Comparison of ENCODE assay signal across 8 mouse cellular contexts in genomic region chr4:109420138-109420795, GRCm38 (mm10). TPM values are rescaled to one million over a fixed set of nuclear protein-coding genes. Genes with fewer than 3 reads are reported as not detected.
DNase-seq lines count a peak whose midpoint lies in the region; ATAC-seq lines count a peak whose summit lies in the region.

No protein-coding gene starts in this region.

- H3K27ac ChIP-seq in hindbrain, embryonic 11.5 days (ENCODE audit: low read depth, low read length) = no peak overlapping the region
- no peak overlapping the region for H3K27ac ChIP-seq in hindbrain, embryonic 14.5 days
- H3K27ac ChIP-seq in forebrain, embryonic 13.5 days = no peak overlapping the region

- ATAC-seq in hindbrain, embryonic 11.5 days (ENCODE audit: low FRiP score) = no peak
- ATAC-seq in hindbrain, embryonic 14.5 days (ENCODE audit: low FRiP score) = no peak
- ATAC-seq in forebrain, embryonic 13.5 days = no peak

- H3K4me3 ChIP-seq in hindbrain, embryonic 11.5 days (ENCODE audit: low read depth, low read length) = no peak overlapping the region
- no peak overlapping the region for H3K4me3 ChIP-seq in hindbrain, embryonic 14.5 days (replicated peaks; ENCODE audit: low read length)
- no peak overlapping the region for H3K4me3 ChIP-seq in forebrain, embryonic 13.5 days

- no peaks in the 10 kb centered on the region for H3K9me3 ChIP-seq in hindbrain, embryonic 11.5 days (ENCODE audit: control insufficient read depth, low read length)
- no peaks in the 10 kb centered on the region for H3K9me3 ChIP-seq in hindbrain, embryonic 14.5 days (ENCODE audit: control insufficient read depth, low read length)
- H3K9me3 ChIP-seq in forebrain, embryonic 13.5 days (replicated peaks) = no peaks in the 10 kb centered on the region

- H3K4me1 ChIP-seq in hindbrain, embryonic 11.5 days (replicated peaks; ENCODE audit: control insufficient read depth, insufficient read depth, low read length) = no peaks in the 10 kb centered on the region
- no peaks in the 10 kb centered on the region for H3K4me1 ChIP-seq in hindbrain, embryonic 14.5 days (replicated peaks; ENCODE audit: control insufficient read depth, insufficient read depth, low read length)
- H3K4me1 ChIP-seq in forebrain, embryonic 13.5 days = no peaks in the 10 kb centered on the region; the same call in 1 of the 2 replicates

- H3K9ac ChIP-seq in hindbrain, embryonic 11.5 days (ENCODE audit: low read depth, low read length) = no peak overlapping the region
- no peak overlapping the region for H3K9ac ChIP-seq in hindbrain, embryonic 14.5 days
- H3K9ac ChIP-seq in forebrain, embryonic 13.5 days = no peak overlapping the region

- 77% methylated on average over 8 of the region's 8 CpGs for WGBS in hindbrain, embryonic 11.5 days
- WGBS in hindbrain, embryonic 14.5 days = 83% methylated on average over 8 of the region's 8 CpGs
- 76% methylated on average over 8 of the region's 8 CpGs for WGBS in forebrain, embryonic 13.5 days

- H3K27me3 ChIP-seq in hindbrain, embryonic 11.5 days (ENCODE audit: control insufficient read depth, insufficient read depth, low read length) = no peaks in the 10 kb centered on the region
- H3K27me3 ChIP-seq in hindbrain, embryonic 14.5 days (ENCODE audit: control insufficient read depth, insufficient read depth, low read length) = no peaks in the 10 kb centered on the region
- H3K27me3 ChIP-seq in forebrain, embryonic 13.5 days = no peaks in the 10 kb centered on the region

- H3K4me2 ChIP-seq in hindbrain, embryonic 11.5 days (replicated peaks; ENCODE audit: low read depth, low read length) = no peak overlapping the region
- H3K4me2 ChIP-seq in hindbrain, embryonic 14.5 days (replicated peaks) = no peak overlapping the region
- H3K4me2 ChIP-seq in forebrain, embryonic 13.5 days = no peak overlapping the region

- H3K36me3 ChIP-seq in hindbrain, embryonic 11.5 days (ENCODE audit: control insufficient read depth, insufficient read depth, low read length) = no peaks in the 10 kb centered on the region
- H3K36me3 ChIP-seq in hindbrain, embryonic 14.5 days (replicated peaks; ENCODE audit: control insufficient read depth, insufficient read depth) = no peaks in the 10 kb centered on the region
- H3K36me3 ChIP-seq in forebrain, embryonic 13.5 days (ENCODE audit: poor library complexity, severe bottlenecking) = no peaks in the 10 kb centered on the region

- DNase-seq in hindbrain, embryonic 11.5 days (ENCODE audit: low spot score) = peak; percentile 32
- DNase-seq in hindbrain, embryonic 14.5 days (ENCODE audit: low spot score) = no peak
- peak; percentile 51 to 59 for DNase-seq in urinary bladder, postnatal 36 days (ENCODE audit: low spot score in 2 of 2)
- no peak for DNase-seq in urinary bladder, postnatal 4 days (ENCODE audit: low spot score in 2 of 2)
- DNase-seq in lung, postnatal 25 days (ENCODE audit: low spot score) = peak; percentile 43
- no peak for DNase-seq in cerebellum, postnatal 4 days (ENCODE audit: low spot score in 2 of 2)
- DNase-seq in cerebellum, adult 9-10 months = no peak

RNA-seq across cellular contexts. Expression of gene Ttc39a, which starts 13.8 kb away (rescaled TPM):
- 2.3 and 2.5 TPM in 2 replicates for polyA plus RNA-seq in hindbrain, embryonic 11.5 days (2014; fragmentation: Nextera tagmentation; extraction: Ambion mirVana)
- polyA plus RNA-seq in hindbrain, embryonic 14.5 days (2014; fragmentation: Nextera tagmentation; extraction: Ambion mirVana) = 3.3 and 3.5 TPM in 2 replicates
- 0.86 and 1.0 TPM in 2 replicates for polyA plus RNA-seq in forebrain, embryonic 13.5 days (2015; fragmentation: Nextera tagmentation; extraction: Ambion mirVana)

Comparison
In these comparisons a context has a peak if more than half of its experiments do, and no peak if none do; other contexts are left out.
1. DNase-seq: peak in hindbrain, embryonic 11.5 days (single experiment), urinary bladder, postnatal 36 days (2 of 2) and lung, postnatal 25 days (single experiment); none in hindbrain, embryonic 14.5 days (single experiment), urinary bladder, postnatal 4 days (0 of 2), cerebellum, postnatal 4 days (0 of 2) and cerebellum, adult 9-10 months (single experiment).